Mouse (Mus musculus) myocyte (in vitro differentiated cells): Measurements from ENCODE around the gene Slc6a20b.

Experiments used
- CEBPB ChIP-seq: IDR thresholded peaks from 2 replicates; pipeline ENCODE4 v1.6.1; 2011; ENCODE audit warnings: mild to moderate bottlenecking, moderate library complexity; ENCODE audit not compliant: poor library complexity, insufficient read depth, severe bottlenecking
- E2F4 ChIP-seq: IDR thresholded peaks from one replicate; pipeline ENCODE4 v1.6.1; 2011; ENCODE audit warnings: mild to moderate bottlenecking, control low read depth, moderate library complexity; ENCODE audit not compliant: insufficient read depth
- MAX ChIP-seq: IDR thresholded peaks from one replicate; pipeline ENCODE4 v1.6.1; 2011; ENCODE audit warnings: low read depth, mild to moderate bottlenecking, control low read depth
- MYOD1 ChIP-seq, 3 experiments: IDR thresholded peaks; one replicate each; pipeline ENCODE4 v1.6.1; 2011; ENCODE audit warnings: control low read depth in 2 of 3, low read depth in 2 of 3, mild to moderate bottlenecking in 2 of 3, moderate library complexity in 1 of 3; ENCODE audit not compliant: insufficient read length in 2 of 3, control insufficient read depth in 1 of 3
- POLR2A ChIP-seq: IDR thresholded peaks from one replicate; pipeline ENCODE4 v1.6.1; 2011; ENCODE audit warnings: low read depth, mild to moderate bottlenecking, control low read depth, moderate library complexity; ENCODE audit not compliant: insufficient read length
- POLR2AphosphoS2 ChIP-seq: IDR thresholded peaks from one replicate; pipeline ENCODE4 v1.6.1; 2011; ENCODE audit warnings: low read depth, control low read depth; ENCODE audit not compliant: insufficient read length
- USF1 ChIP-seq: IDR thresholded peaks from one replicate; pipeline ENCODE4 v1.6.1; 2011; ENCODE audit warnings: low read depth, mild to moderate bottlenecking, control low read depth, moderate library complexity

GRCm38 (mm10) chr9:123554599-123554998, 77.8 kb downstream of the Slc6a20b start:
- TF ChIP-seq POLR2AphosphoS2 (no peak), POLR2A (no peak), MAX (no peak), USF1 (no peak), CEBPB (no peak), E2F4 (no peak), MYOD1 (IDR thresholded peaks at IDR 0.05; ENCODE audit: control insufficient read depth in 1 of 3, insufficient read length in 2 of 3, low read depth in 2 of 3) (no peak)
